In the genomic region with DNA sequence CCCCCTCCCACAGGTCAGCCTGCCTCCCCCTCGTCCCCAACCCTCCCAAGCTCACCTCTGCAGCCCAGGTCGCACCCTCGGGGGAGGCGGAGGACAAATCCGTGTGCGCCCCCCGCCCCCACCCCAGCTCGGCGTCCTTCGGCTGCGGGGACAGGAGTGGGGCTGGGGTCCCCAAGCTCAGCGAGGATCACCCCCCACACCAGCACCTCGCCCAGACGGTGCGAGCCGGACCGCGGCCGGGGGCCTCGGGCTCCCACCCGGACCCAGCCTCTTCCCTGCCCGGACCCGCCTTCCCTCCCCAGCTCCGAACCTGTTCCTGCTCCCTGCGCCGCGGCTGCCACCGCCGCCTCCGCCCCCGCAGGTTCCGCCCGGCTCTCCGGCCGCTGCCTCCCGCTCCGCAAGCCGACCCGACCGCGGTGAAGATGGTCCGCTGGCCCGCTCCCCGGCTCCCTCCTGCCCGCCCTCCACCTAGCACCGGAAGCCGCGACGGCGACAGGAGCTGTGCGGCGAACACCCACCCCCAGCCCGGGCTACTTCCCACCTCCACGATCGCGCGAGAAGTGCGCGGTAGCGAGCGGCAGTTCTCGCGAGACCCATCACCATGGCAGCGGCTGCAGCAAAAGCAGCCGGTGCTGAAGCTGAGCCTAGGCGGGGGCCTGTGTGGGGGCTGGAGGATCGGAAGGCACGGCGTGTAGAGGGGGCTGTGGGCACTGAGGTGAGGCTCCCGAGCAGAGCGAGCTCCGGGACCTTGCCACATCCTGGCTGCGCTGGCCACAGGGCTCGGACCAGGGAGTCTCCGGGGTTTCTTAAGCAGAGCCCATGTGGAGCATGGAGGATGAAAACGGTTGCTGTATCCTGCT, we compare ENCODE assay signal across 8 mouse cellular contexts. TPM values are rescaled to one million over a fixed set of nuclear protein-coding genes. Genes with fewer than 3 reads are reported as not detected.
A peak's percentile ranks its signal among the peaks of the same experiment; 100 is the strongest.
DNase-seq lines count a peak whose midpoint lies in the region; ATAC-seq lines count a peak whose summit lies in the region.

A gene (minus strand): TSS at position 545 of the 860 bp plus-strand sequence.

- H3K4me2 ChIP-seq in heart, embryonic 13.5 days = peak within 1 kb of the TSS; percentile 88
- H3K4me2 ChIP-seq in liver, embryonic 12.5 days = peak within 1 kb of the TSS; percentile 100
- peak within 1 kb of the TSS; percentile 96 for H3K4me2 ChIP-seq in stomach, embryonic 15.5 days

- H3K27ac ChIP-seq in heart, embryonic 13.5 days (replicated peaks) = peak within 1 kb of the TSS; percentile 84
- H3K27ac ChIP-seq in liver, embryonic 12.5 days = peak within 1 kb of the TSS; percentile 68
- peak within 1 kb of the TSS; percentile 83 for H3K27ac ChIP-seq in stomach, embryonic 15.5 days

- peak within 1 kb of the TSS; percentile 99 for H3K4me3 ChIP-seq in heart, embryonic 13.5 days
- peak within 1 kb of the TSS; percentile 93 for H3K4me3 ChIP-seq in liver, embryonic 12.5 days
- peak within 1 kb of the TSS; percentile 99 for H3K4me3 ChIP-seq in stomach, embryonic 15.5 days (replicated peaks)

- peak; percentile 67 for ATAC-seq in erythroid progenitor cell, adult 5-6 weeks (replicated peaks; ENCODE audit: low FRiP score, poor library complexity, severe bottlenecking)
- peak; percentile 87 for ATAC-seq in heart, embryonic 13.5 days (ENCODE audit: extremely low read depth, insufficient number of reproducible peaks, low FRiP score, low TSS enrichment)
- ATAC-seq in liver, embryonic 12.5 days = peak; percentile 84
- peak; percentile 90 for ATAC-seq in stomach, embryonic 15.5 days (ENCODE audit: insufficient read depth, low FRiP score, low read depth)

- peaks cover 18% of the 10 kb centered on the region for H3K4me1 ChIP-seq in heart, embryonic 13.5 days
- H3K4me1 ChIP-seq in liver, embryonic 12.5 days = peaks cover 28% of the 10 kb centered on the region
- H3K4me1 ChIP-seq in stomach, embryonic 15.5 days = peaks cover 17% of the 10 kb centered on the region; the same call in 1 of the 2 replicates

- peaks cover 24% of the 10 kb centered on the region for H3K27me3 ChIP-seq in heart, embryonic 13.5 days (replicated peaks)
- H3K27me3 ChIP-seq in liver, embryonic 12.5 days (replicated peaks) = peaks cover 36% of the 10 kb centered on the region
- 0 out of 2 replicates have a peak, but pooled peaks cover 5% of the 10 kb centered on the region for H3K27me3 ChIP-seq in stomach, embryonic 15.5 days (replicated peaks)

- peaks cover 26% of the 10 kb centered on the region for H3K36me3 ChIP-seq in heart, embryonic 13.5 days
- peaks cover 15% of the 10 kb centered on the region for H3K36me3 ChIP-seq in liver, embryonic 12.5 days
- H3K36me3 ChIP-seq in stomach, embryonic 15.5 days = no peaks in the 10 kb centered on the region; the same call in 1 of the 2 replicates

- WGBS in heart, embryonic 13.5 days = under 1% methylated on average over 65 of the region's 76 CpGs
- WGBS in liver, embryonic 12.5 days (ENCODE audit: insufficient replicate concordance) = under 1% methylated on average over 67 of the region's 76 CpGs
- under 1% methylated on average over 73 of the region's 76 CpGs for WGBS in stomach, embryonic 15.5 days

- no peaks in the 10 kb centered on the region for H3K9me3 ChIP-seq in heart, embryonic 13.5 days
- H3K9me3 ChIP-seq in liver, embryonic 12.5 days (replicated peaks) = no peaks in the 10 kb centered on the region
- no peaks in the 10 kb centered on the region for H3K9me3 ChIP-seq in stomach, embryonic 15.5 days

- DNase-seq in CD4-positive helper T cell, adult 2 months (ENCODE audit: low read depth, low spot score) = peak; percentile 98
- DNase-seq in brain, embryonic 18.5 days (ENCODE audit: low read depth, low spot score) = peak; percentile 90
- peak; percentile 98 for DNase-seq in kidney, postnatal 10 days
- peak; percentile 93 to 95 for DNase-seq in natural killer cell, adult 2 months (ENCODE audit: low spot score in 2 of 2)

- H3K9ac ChIP-seq in heart, embryonic 13.5 days = peak within 1 kb of the TSS; percentile 98
- H3K9ac ChIP-seq in liver, embryonic 12.5 days = peak within 1 kb of the TSS; percentile 87
- H3K9ac ChIP-seq in stomach, embryonic 15.5 days = peak within 1 kb of the TSS; percentile 87

RNA-seq across cellular contexts. Expression of the gene that starts here (rescaled TPM):
- 5.4 and 7.6 TPM in 2 replicates for total RNA-seq in erythroid progenitor cell, adult 5-6 weeks (2015; ENCODE audit: low replicate concordance)
- 4.6 and 4.8 TPM in 2 replicates for total RNA-seq in erythroid progenitor cell, adult 5-6 weeks (2017; ENCODE audit: low replicate concordance)
- 31.2 and 32.5 TPM in 2 replicates for polyA plus RNA-seq in heart, embryonic 13.5 days (2015; fragmentation: Nextera tagmentation; extraction: Ambion mirVana)
- polyA plus RNA-seq in liver, embryonic 12.5 days (2016; fragmentation: Nextera tagmentation; extraction: Ambion mirVana) = 22.4 TPM in 2 replicates
- polyA plus RNA-seq in stomach, embryonic 15.5 days (2015; fragmentation: Nextera tagmentation; extraction: Ambion mirVana) = 41.6 and 45.2 TPM in 2 replicates

Comparison
In these comparisons a context has a peak if more than half of its experiments do, and no peak if none do; other contexts are left out.
1. Peak in every context shown above with its lines: DNase-seq, ATAC-seq, H3K4me3 ChIP-seq and H3K27ac ChIP-seq.